Mouse (Mus musculus) spleen, postnatal 36 days (tissue): ENCODE results near the gene Ice2.

ENCODE experiments used
- DNase-seq, 2 experiments: peaks; one replicate each; pipeline ENCODE4 v3.0.0; 2022; ENCODE audit warnings: low spot score in 2 of 2, mixed read lengths in 1 of 2

Gene Ice2

GRCm38 (mm10) chr9:69458982-69459381, 61.3 kb downstream of the Ice2 start:
- no peak for DNase-seq

DNA sequence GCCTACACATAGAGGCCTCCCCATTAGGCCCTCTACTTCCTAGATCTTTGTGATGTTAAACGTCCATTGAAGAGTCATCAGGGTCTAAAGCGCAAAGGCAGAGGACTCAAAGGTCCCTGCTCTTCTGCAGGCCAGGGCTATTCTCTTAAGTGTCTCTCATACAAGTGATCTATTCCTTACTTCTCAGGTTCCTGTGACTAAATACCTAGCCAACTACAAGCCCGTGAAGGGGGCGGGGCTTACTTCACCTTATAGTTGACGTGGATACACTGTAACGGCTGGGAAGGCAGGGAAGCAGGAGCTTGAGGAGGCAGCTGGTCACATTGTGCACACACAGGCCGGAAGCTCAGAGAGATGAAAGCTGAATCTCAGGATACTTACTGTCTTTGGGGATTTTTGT, 62.2 kb downstream of the Ice2 start:
- DNase-seq: no peak

DNA sequence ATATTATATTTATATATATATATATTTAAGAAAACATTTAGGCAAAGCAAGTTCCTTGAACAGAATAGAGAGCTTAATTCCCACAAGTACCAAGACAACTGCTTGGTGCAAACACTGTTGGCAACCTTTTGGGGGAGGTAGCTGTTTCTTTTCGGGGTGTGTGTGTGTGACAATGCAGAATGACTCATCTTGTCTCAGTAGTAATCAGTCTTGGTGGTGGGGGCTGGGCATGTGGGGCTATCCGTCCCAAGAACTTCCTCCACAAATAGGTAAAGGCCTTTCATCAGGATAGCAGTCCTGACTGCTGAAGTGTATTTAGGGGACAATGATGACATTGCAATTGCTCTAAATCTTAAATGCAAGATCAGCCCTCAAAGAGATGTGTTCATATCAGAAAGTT, 65.3 kb downstream of the Ice2 start:
- DNase-seq: no peak

GRCm38 (mm10) chr9:69464109-69464756, 66.5 kb downstream of the Ice2 start:
- DNase-seq: no peak

DNA sequence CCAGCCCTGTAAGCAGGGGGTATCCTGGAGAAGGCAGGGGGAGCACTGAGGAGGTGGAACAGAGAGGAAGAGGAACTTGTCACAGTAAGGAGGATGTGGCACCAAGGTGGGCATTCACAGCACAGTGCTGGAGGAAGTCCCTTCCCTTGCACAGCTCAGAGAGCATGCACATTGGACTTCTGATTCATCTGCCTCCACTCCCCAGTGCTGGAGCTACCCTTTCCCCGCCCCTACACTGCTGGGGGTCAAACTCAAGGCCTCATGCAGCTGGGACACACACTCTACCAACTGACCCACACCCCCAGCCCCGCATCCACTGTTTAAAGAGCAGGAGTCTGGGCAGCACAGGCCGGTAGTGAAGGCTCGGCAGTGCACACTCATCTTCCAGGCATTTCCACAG, 68.4 kb downstream of the Ice2 start:
- DNase-seq: no peak

- no peak for DNase-seq
Observed at GRCm38 (mm10) chr9:69467310-69467939, 69.7 kb downstream of the Ice2 start.

- DNase-seq: no peak
Observed at GRCm38 (mm10) chr9:69468991-69469390, 71.3 kb downstream of the Ice2 start.

DNA sequence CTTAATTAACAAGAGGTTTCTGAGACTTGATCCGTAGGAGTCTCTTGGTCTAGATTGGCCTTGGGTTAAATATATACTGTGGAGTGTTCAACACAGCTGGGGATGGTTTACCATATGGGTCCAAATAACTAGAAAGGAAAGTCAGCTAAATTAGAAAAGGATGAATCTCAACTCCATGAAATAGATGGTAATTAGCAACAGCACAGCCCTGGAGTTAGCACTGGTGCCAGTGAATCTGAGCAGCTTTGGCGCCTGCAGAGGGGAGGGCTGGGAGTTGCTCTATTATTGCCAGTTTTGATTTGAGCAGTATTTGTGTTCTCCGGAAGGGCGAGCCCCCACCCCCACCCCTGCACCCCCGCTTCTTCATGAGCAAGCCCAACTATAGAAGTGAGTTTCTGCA, 72.7 kb downstream of the Ice2 start:
- no peak for DNase-seq

GRCm38 (mm10) chr9:69470921-69471320, 73.2 kb downstream of the Ice2 start:
- DNase-seq: no peak

- DNase-seq: peak; percentile 10 to 29
Observed at GRCm38 (mm10) chr9:69472724-69473123, 75.0 kb downstream of the Ice2 start.

- no peak for DNase-seq
Observed at GRCm38 (mm10) chr9:69475873-69476272, 78.2 kb downstream of the Ice2 start.

GRCm38 (mm10) chr9:69477195-69477823, 79.6 kb downstream of the Ice2 start:
- no peak for DNase-seq

- DNase-seq: no peak
Observed at GRCm38 (mm10) chr9:69477824-69478222, 80.1 kb downstream of the Ice2 start.

GRCm38 (mm10) chr9:69480344-69480743, 82.6 kb downstream of the Ice2 start:
- DNase-seq: peak; percentile 59 to 70
